Mouse (Mus musculus): ENCODE results near the gene Mast4.

The Mast4 gene

GRCm38 (mm10) chr13:102886147-102886546 is 448.1 kb downstream of the Mast4 start:
- DNase-seq: no peak

- no peak for DNase-seq
Measured at GRCm38 (mm10) chr13:102880381-102881076, 453.8 kb downstream of the Mast4 start.

GRCm38 (mm10) chr13:102878631-102879030 is 455.7 kb downstream of the Mast4 start:
- no peak for DNase-seq

- no peak for DNase-seq
Measured at GRCm38 (mm10) chr13:102877766-102878325, 456.5 kb downstream of the Mast4 start.

GRCm38 (mm10) chr13:102877154-102877553 is 457.1 kb downstream of the Mast4 start:
- DNase-seq: no peak

GRCm38 (mm10) chr13:102875520-102875919 is 458.8 kb downstream of the Mast4 start:
- no peak for DNase-seq

- DNase-seq: no peak
Measured at GRCm38 (mm10) chr13:102875144-102875476, 459.2 kb downstream of the Mast4 start.

GRCm38 (mm10) chr13:102874465-102875143 is 459.7 kb downstream of the Mast4 start:
- DNase-seq: peak; percentile 35

- no peak for DNase-seq
Measured at GRCm38 (mm10) chr13:102873412-102874016, 460.8 kb downstream of the Mast4 start.

GRCm38 (mm10) chr13:102871380-102872104 is 462.8 kb downstream of the Mast4 start:
- no peak for DNase-seq

GRCm38 (mm10) chr13:102869541-102869940 is 464.8 kb downstream of the Mast4 start:
- DNase-seq: no peak

GRCm38 (mm10) chr13:102866816-102867215 is 467.5 kb downstream of the Mast4 start:
- no peak for DNase-seq

- DNase-seq: peak; percentile 32
Measured at GRCm38 (mm10) chr13:102865971-102866724, 468.1 kb downstream of the Mast4 start.

GRCm38 (mm10) chr13:102865494-102865893 is 468.8 kb downstream of the Mast4 start:
- DNase-seq: no peak

- DNase-seq: no peak
Measured at GRCm38 (mm10) chr13:102864840-102865239, 469.5 kb downstream of the Mast4 start.

GRCm38 (mm10) chr13:102864079-102864478 is 470.2 kb downstream of the Mast4 start:
- DNase-seq: no peak

GRCm38 (mm10) chr13:102862981-102863380 is 471.3 kb downstream of the Mast4 start:
- no peak for DNase-seq

GRCm38 (mm10) chr13:102862397-102862796 is 471.9 kb downstream of the Mast4 start:
- no peak for DNase-seq

GRCm38 (mm10) chr13:102860733-102861132 is 473.6 kb downstream of the Mast4 start:
- no peak for DNase-seq

- DNase-seq: no peak
Measured at GRCm38 (mm10) chr13:102860135-102860534, 474.2 kb downstream of the Mast4 start.

GRCm38 (mm10) chr13:102857539-102857838 is 476.8 kb downstream of the Mast4 start:
- DNase-seq: no peak

GRCm38 (mm10) chr13:102856821-102857538 is 477.3 kb downstream of the Mast4 start:
- no peak for DNase-seq

Data from right cerebral cortex, postnatal 14 days (tissue).